24 mouse cellular contexts compared by ENCODE assay signal in the genomic region with DNA sequence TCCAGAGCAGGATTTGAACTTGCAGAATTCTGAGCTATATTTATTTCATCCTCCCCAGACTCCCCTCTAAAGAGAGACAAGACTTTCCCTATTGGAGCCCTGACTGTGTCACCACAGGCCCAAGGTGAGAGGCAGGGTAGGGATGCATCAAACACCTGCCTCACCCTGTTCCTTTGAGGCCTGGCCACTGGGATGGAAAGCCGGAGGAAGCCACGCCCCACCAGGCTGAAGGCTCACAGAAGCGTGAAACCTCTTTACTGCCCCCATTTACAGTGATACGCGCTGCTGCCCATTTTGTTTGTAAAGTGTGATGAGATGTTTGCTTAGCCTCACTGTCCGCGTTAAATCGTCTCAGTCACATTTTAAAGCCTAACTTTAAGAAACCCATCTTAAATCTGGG. TPM values are rescaled to one million over a fixed set of nuclear protein-coding genes. Genes with fewer than 3 reads are reported as not detected.
DNase-seq lines count a peak whose midpoint lies in the region; ATAC-seq and TF ChIP-seq lines count a peak whose summit lies in the region.
"Had no signal": no experiment of that assay in that cellular context is flagged by ENCODE, and none has a peak within 500 bp of the region (broad histone marks: within the 10 kb centered on the region; RNA-seq: fewer than 3 reads in every experiment).

No protein-coding gene starts in this region.

- no peak for TF ChIP-seq CTCF in kidney, postnatal 0 days (IDR thresholded peaks at IDR 0.05; ENCODE audit: low read depth)
- no peak for TF ChIP-seq CTCF in ES-Bruce4 (IDR thresholded peaks at IDR 0.05; ENCODE audit: low read depth, low read length)

- H3K4me2 ChIP-seq in forebrain, embryonic 14.5 days (ENCODE audit: low read length): no peak overlapping the region
- no peak overlapping the region for H3K4me2 ChIP-seq in kidney, postnatal 0 days (ENCODE audit: low read length)
- H3K4me2 ChIP-seq: hindbrain, embryonic 15.5 days; midbrain, embryonic 11.5 days had no signal

- H3K9ac ChIP-seq in forebrain, embryonic 14.5 days (ENCODE audit: low read length): no peak overlapping the region
- no peak overlapping the region for H3K9ac ChIP-seq in kidney, postnatal 0 days (ENCODE audit: low read depth, low read length)
- no peak overlapping the region for H3K9ac ChIP-seq in ES-Bruce4 (ENCODE audit: low read depth, poor library complexity, severe bottlenecking)
- H3K9ac ChIP-seq: forebrain, postnatal 0 days; hindbrain, embryonic 15.5 days had no signal

- TF ChIP-seq POLR2A in ES-Bruce4 (IDR thresholded peaks at IDR 0.05; ENCODE audit: insufficient read depth, low read length): no peak

- no peaks in the 10 kb centered on the region for H3K9me3 ChIP-seq in forebrain, embryonic 10.5 days
- H3K9me3 ChIP-seq in forebrain, embryonic 14.5 days (replicated peaks; ENCODE audit: control insufficient read depth, low read length): no peaks in the 10 kb centered on the region
- no peaks in the 10 kb centered on the region for H3K9me3 ChIP-seq in kidney, postnatal 0 days (replicated peaks; ENCODE audit: low read length)
- H3K9me3 ChIP-seq in ES-Bruce4 (replicated peaks; ENCODE audit: control insufficient read depth, insufficient read depth, low read length, poor library complexity, severe bottlenecking): no peaks in the 10 kb centered on the region
- H3K9me3 ChIP-seq: hindbrain, embryonic 15.5 days had no signal

- H3K4me3 ChIP-seq in forebrain, embryonic 10.5 days: peak overlapping the region; percentile 15; the same call in 1 of the 2 replicates
- H3K4me3 ChIP-seq in forebrain, embryonic 14.5 days (ENCODE audit: low read depth, low read length): no peak overlapping the region
- H3K4me3 ChIP-seq in kidney, postnatal 0 days (replicated peaks; ENCODE audit: low read depth, low read length): no peak overlapping the region
- H3K4me3 ChIP-seq in ES-Bruce4 (ENCODE audit: low read depth, low read length): no peak overlapping the region
- H3K4me3 ChIP-seq: erythroblast, embryonic 14.5 days; hindbrain, embryonic 15.5 days; left cerebral cortex, adult 2 months had no signal

- WGBS in forebrain, embryonic 10.5 days: 2% methylated on average over 8 of the region's 8 CpGs
- 1% methylated on average over 8 of the region's 8 CpGs for whole genome bisulfite sequencing in forebrain, embryonic 14.5 days
- WGBS in kidney, postnatal 0 days: 4% methylated on average over 8 of the region's 8 CpGs

- H3K27ac ChIP-seq in forebrain, embryonic 10.5 days: no peak overlapping the region
- no peak overlapping the region for H3K27ac ChIP-seq in forebrain, embryonic 14.5 days (ENCODE audit: low read depth, low read length)
- no peak overlapping the region for H3K27ac ChIP-seq in kidney, postnatal 0 days
- H3K27ac ChIP-seq in ES-Bruce4 (ENCODE audit: insufficient read depth, low read length): no peak overlapping the region
- H3K27ac ChIP-seq: hindbrain, embryonic 15.5 days; left cerebral cortex, adult 2 months had no signal

- ATAC-seq in forebrain, embryonic 14.5 days: no peak
- ATAC-seq in kidney, postnatal 0 days (replicated peaks; ENCODE audit: low FRiP score, low read depth): no peak
- no peak for ATAC-seq in erythroid progenitor cell, adult 5-6 weeks (replicated peaks; ENCODE audit: low FRiP score, poor library complexity, severe bottlenecking)
- ATAC-seq: forebrain, postnatal 0 days; intestine, embryonic 16.5 days; lung, postnatal 0 days had no signal

- peak; percentile 59; the same call in 1 of the 2 replicates for TF ChIP-seq EP300 in ES-Bruce4 (IDR thresholded peaks at IDR 0.05; ENCODE audit: insufficient read depth, low read depth, low read length)

- peaks cover 58% of the 10 kb centered on the region for H3K4me1 ChIP-seq in forebrain, embryonic 10.5 days
- H3K4me1 ChIP-seq in forebrain, embryonic 14.5 days (ENCODE audit: control insufficient read depth, insufficient read depth, low read length): peaks cover 18% of the 10 kb centered on the region
- no peaks in the 10 kb centered on the region; the same call in 1 of the 2 replicates for H3K4me1 ChIP-seq in kidney, postnatal 0 days (replicated peaks; ENCODE audit: insufficient read depth, low read length)
- H3K4me1 ChIP-seq in ES-Bruce4 (ENCODE audit: control insufficient read depth, insufficient read depth, low read length): peaks cover 3% of the 10 kb centered on the region

- peaks cover 85% of the 10 kb centered on the region for H3K27me3 ChIP-seq in forebrain, embryonic 10.5 days (ENCODE audit: poor library complexity, severe bottlenecking)
- H3K27me3 ChIP-seq in forebrain, embryonic 14.5 days (replicated peaks; ENCODE audit: control insufficient read depth, insufficient read depth, low read length): peaks cover 8% of the 10 kb centered on the region; the same call in 1 of the 2 replicates
- H3K27me3 ChIP-seq in kidney, postnatal 0 days (ENCODE audit: insufficient read depth, low read length): peaks cover 6% of the 10 kb centered on the region; the same call in 1 of the 2 replicates
- no peaks in the 10 kb centered on the region for H3K27me3 ChIP-seq in ES-Bruce4 (ENCODE audit: control insufficient read depth, insufficient read depth, low read length, poor library complexity, severe bottlenecking)

- no peaks in the 10 kb centered on the region for H3K36me3 ChIP-seq in forebrain, embryonic 10.5 days (replicated peaks)
- no peaks in the 10 kb centered on the region for H3K36me3 ChIP-seq in forebrain, embryonic 14.5 days (ENCODE audit: control insufficient read depth, insufficient read depth, low read length)
- H3K36me3 ChIP-seq in kidney, postnatal 0 days (ENCODE audit: insufficient read depth, low read length): no peaks in the 10 kb centered on the region
- H3K36me3 ChIP-seq in ES-Bruce4 (ENCODE audit: control insufficient read depth, insufficient read depth, low read length, poor library complexity, severe bottlenecking): no peaks in the 10 kb centered on the region
- H3K36me3 ChIP-seq: hindbrain, embryonic 15.5 days had no signal

- DNase-seq in forebrain, embryonic 10.5 days (ENCODE audit: extremely low spot score, low spot score): no peak
- DNase-seq in forebrain, embryonic 14.5 days (ENCODE audit: low spot score): no peak
- DNase-seq in kidney, postnatal 0 days (ENCODE audit: low spot score): peak; percentile 80
- DNase-seq in kidney, adult 18-20 months: no peak
- DNase-seq in retina, embryonic 14.5 days (ENCODE audit: low spot score): peak; percentile 63
- DNase-seq in cerebellum, postnatal 10 days: no peak
- DNase-seq: adrenal gland, postnatal 36 days; cerebellum, adult 11-12 months; cerebellum, postnatal 25 days; forebrain, postnatal 0 days; left cerebral cortex, postnatal 4 days; liver had no signal

RNA-seq across cellular contexts. Expression of a gene that starts 25.0 kb away (rescaled TPM):
- polyA plus RNA-seq in forebrain, embryonic 10.5 days (2016; fragmentation: Nextera tagmentation; extraction: Ambion mirVana): not detected in 2 replicates
- 0.09 and 0.11 TPM in 2 replicates for polyA plus RNA-seq in forebrain, embryonic 14.5 days (2014; fragmentation: Nextera tagmentation; extraction: Ambion mirVana)
- not detected in 2 replicates for polyA plus RNA-seq in kidney, postnatal 0 days (2015; fragmentation: Nextera tagmentation; extraction: Ambion mirVana)
- not detected in 2 replicates for polyA plus RNA-seq in ES-Bruce4 (2011; ENCODE audit: insufficient read depth, insufficient read length, low read depth, missing spikeins)
- total RNA-seq in erythroid progenitor cell, adult 5-6 weeks (2015; ENCODE audit: low replicate concordance): not detected in 2 replicates
- total RNA-seq in erythroid progenitor cell, adult 5-6 weeks (2017; ENCODE audit: low replicate concordance): not detected in 2 replicates
- total RNA-seq: adrenal gland, postnatal 36 days; ES-E14; gastrocnemius, postnatal 4 days; left cerebral cortex, postnatal 4 days had no signal
- polyA plus RNA-seq: erythroblast, embryonic 14.5 days; heart, postnatal 0 days; hindbrain, embryonic 15.5 days; liver, embryonic 16.5 days; lung, postnatal 0 days; midbrain, embryonic 11.5 days had no signal

Comparison
In these comparisons a context has a peak if more than half of its experiments do, and no peak if none do; other contexts are left out.
1. DNase-seq: peak in kidney, postnatal 0 days (single experiment) and retina, embryonic 14.5 days (single experiment); none in forebrain, embryonic 10.5 days (single experiment), forebrain, embryonic 14.5 days (single experiment), kidney, adult 18-20 months (single experiment) and cerebellum, postnatal 10 days (0 of 2).